Mouse (Mus musculus) C2C12 (cell line): ENCODE results near the gene Crls1.

Source experiments
- CEBPB ChIP-seq: IDR thresholded peaks from one replicate; pipeline ENCODE4 v1.6.1; 2011; ENCODE audit warnings: low read depth, mild to moderate bottlenecking, control low read depth, moderate library complexity
- CTCF ChIP-seq: IDR thresholded peaks from one replicate; pipeline ENCODE4 v1.5.1; 2011; ENCODE audit not compliant: control insufficient read depth, insufficient read depth, insufficient read length
- FOSL1 ChIP-seq: IDR thresholded peaks from one replicate; pipeline ENCODE4 v1.8.0; 2011; ENCODE audit warnings: mild to moderate bottlenecking, low read length; ENCODE audit not compliant: poor library complexity, insufficient read depth, severe bottlenecking
- MAX ChIP-seq: IDR thresholded peaks from one replicate; pipeline ENCODE4 v1.6.1; 2011; ENCODE audit warnings: mild to moderate bottlenecking, control low read depth
- MYOG ChIP-seq: IDR thresholded peaks from one replicate; pipeline ENCODE4 v1.6.1; 2011; ENCODE audit not compliant: control insufficient read depth, insufficient read length; ENCODE audit errors: extremely low read depth

GRCm38 (mm10) chr2:132841071-132841470 is 5.4 kb upstream of the Crls1 start:
- TF ChIP-seq CEBPB: no peak
- TF ChIP-seq CTCF: no peak
- no peak for TF ChIP-seq MYOG
- no peak for TF ChIP-seq MAX
- TF ChIP-seq FOSL1: no peak
